Mouse (Mus musculus): ENCODE data around the gene Armc10.
"Not testable (repeated sequence)": the region's sequence is repeated elsewhere in the genome, so short reads cannot be mapped to it uniquely, and the experiment has no call there.

Armc10 gene

GRCm38 (mm10) chr5:21702873-21703475 lies 57.4 kb downstream of the Armc10 start:
- no peak for DNase-seq (ENCODE audit: low read depth)

GRCm38 (mm10) chr5:21703708-21704107 lies 58.1 kb downstream of the Armc10 start:
- no peak for DNase-seq (ENCODE audit: low read depth)

- no peak for DNase-seq (ENCODE audit: low read depth)
Observed at GRCm38 (mm10) chr5:21706546-21706945, 60.9 kb downstream of the Armc10 start.

GRCm38 (mm10) chr5:21708011-21708410 lies 62.4 kb downstream of the Armc10 start:
- DNase-seq (ENCODE audit: low read depth), result not testable (repeated sequence)

Data from fibroblast of lung, adult 2 months (primary cell).